Mouse (Mus musculus) forebrain, embryonic 12.5 days (tissue): ENCODE data around the gene Naa15. TPM values are rescaled to one million over a fixed set of nuclear protein-coding genes. Genes with fewer than 3 reads are reported as not detected.

Experiments used
- ATAC-seq: fragments of 200-750 bp; cut with Nextera tagmentation; 2 replicates; pipeline ENCODE4 v1.8.0; 2017; ENCODE audit warnings: moderate TSS enrichment; ENCODE audit not compliant: low FRiP score
- H3K27ac ChIP-seq: fragments of 300-500 bp; sonication (generic); 2 replicates; pipeline ENCODE4 v1.5.1; 2016; ENCODE audit warnings: mild to moderate bottlenecking
- H3K27me3 ChIP-seq: fragments of 300-500 bp; sonication (generic); 2 replicates; pipeline ENCODE4 v1.6.1; 2016; ENCODE audit warnings: mild to moderate bottlenecking
- H3K36me3 ChIP-seq: fragments of 300-500 bp; sonication (generic); replicated peaks from 2 replicates; pipeline ENCODE4 v1.6.1; 2016; ENCODE audit warnings: mild to moderate bottlenecking
- H3K4me1 ChIP-seq: fragments of 300-500 bp; sonication (generic); 2 replicates; pipeline ENCODE4 v1.6.1; 2016
- H3K4me2 ChIP-seq: fragments of 300-500 bp; sonication (generic); 2 replicates; pipeline ENCODE4 v1.6.1; 2016; ENCODE audit warnings: mild to moderate bottlenecking, moderate library complexity
- H3K4me3 ChIP-seq: fragments of 300-500 bp; sonication (generic); replicated peaks from 2 replicates; pipeline ENCODE4 v1.5.1; 2016; ENCODE audit warnings: mild to moderate bottlenecking
- H3K9ac ChIP-seq: fragments of 300-500 bp; sonication (generic); 2 replicates; pipeline ENCODE4 v1.6.1; 2016; ENCODE audit warnings: mild to moderate bottlenecking
- H3K9me3 ChIP-seq: fragments of 300-500 bp; sonication (generic); 2 replicates; pipeline ENCODE4 v1.6.1; 2016
- WGBS: fragments of 180-500 bp; shearing (Covaris S2); methylation state at CpG from one replicate; pipeline ENCODE4 v1.1.7; 2016; 5-methylcytosine and 5-hydroxymethylcytosine counted together
- polyA plus RNA-seq: library from polyadenylated mRNA; unstranded; fragments of >200 nt; fragmentation: Nextera tagmentation; extraction: Ambion mirVana; gene quantifications from 2 replicates; pipeline ENCODE4 v1.2.1, GENCODE M21; 2016

Gene Naa15
- polyA plus RNA-seq, 1 experiment from 2014 or later: 75.9 TPM

GRCm38 (mm10) chr3:51498659-51499058 lies 83.7 kb downstream of the Naa15 start:
- WGBS: 83% methylated on average over 5 of the region's 5 CpGs
- H3K9me3 ChIP-seq: no peaks in the 10 kb centered on the region
- H3K27ac ChIP-seq: no peak overlapping the region
- peaks cover 4% of the 10 kb centered on the region for H3K36me3 ChIP-seq
- H3K4me2 ChIP-seq: no peak overlapping the region
- no peak overlapping the region for H3K9ac ChIP-seq
- ATAC-seq: no peak
- no peaks in the 10 kb centered on the region for H3K4me1 ChIP-seq
- no peak overlapping the region for H3K4me3 ChIP-seq
- no peaks in the 10 kb centered on the region for H3K27me3 ChIP-seq

- Histone ChIP-seq H3K9ac (no peak overlapping the region), H3K9me3 (no peaks in the 10 kb centered on the region), H3K4me2 (no peak overlapping the region), H3K27me3 (no peaks in the 10 kb centered on the region), H3K36me3 (no peaks in the 10 kb centered on the region), H3K4me1 (peaks cover 4% of the 10 kb centered on the region; the same call in 1 of the 2 replicates), H3K27ac (no peak overlapping the region), H3K4me3 (no peak overlapping the region)
- 92% methylated on average over 4 of the region's 4 CpGs for WGBS
- ATAC-seq: no peak
These were observed 84.9 kb downstream of the Naa15 start for GRCm38 (mm10) chr3:51499876-51500275.

- Histone ChIP-seq H3K4me3 (no peak overlapping the region), H3K27ac (no peak overlapping the region)
These were observed 89.5 kb downstream of the Naa15 start for GRCm38 (mm10) chr3:51504385-51504952.

GRCm38 (mm10) chr3:51505465-51505864 lies 90.5 kb downstream of the Naa15 start:
- Histone ChIP-seq H3K27ac (no peak overlapping the region), H3K9ac (no peak overlapping the region), H3K4me1 (peaks cover 7% of the 10 kb centered on the region; the same call in 1 of the 2 replicates), H3K4me2 (no peak overlapping the region), H3K27me3 (no peaks in the 10 kb centered on the region), H3K36me3 (no peaks in the 10 kb centered on the region), H3K9me3 (no peaks in the 10 kb centered on the region), H3K4me3 (no peak overlapping the region)
- no peak for ATAC-seq
- 76% methylated on average over 19 of the region's 19 CpGs for WGBS

More at GRCm38 (mm10) chr3:51504385-51504952, 89.5 kb downstream of the Naa15 start:
- Histone ChIP-seq H3K36me3 (no peaks in the 10 kb centered on the region), H3K9ac (no peak overlapping the region), H3K4me2 (no peak overlapping the region), H3K4me1 (peaks cover 7% of the 10 kb centered on the region; the same call in 1 of the 2 replicates), H3K9me3 (no peaks in the 10 kb centered on the region), H3K27me3 (no peaks in the 10 kb centered on the region)
- 44% methylated on average over 11 of the region's 11 CpGs for WGBS
- ATAC-seq: no peak

GRCm38 (mm10) chr3:51510903-51511302 lies 96.0 kb downstream of the Naa15 start:
- no peak overlapping the region for H3K27ac ChIP-seq
- WGBS: 34% methylated on average over 8 of the region's 8 CpGs
- ATAC-seq: no peak; the same call in 1 of the 2 replicates

GRCm38 (mm10) chr3:51511983-51512382 lies 97.0 kb downstream of the Naa15 start:
- H3K9ac ChIP-seq: no peak overlapping the region
- H3K9me3 ChIP-seq: no peaks in the 10 kb centered on the region
- H3K4me2 ChIP-seq: no peak overlapping the region
- ATAC-seq: no peak
- no peak overlapping the region for H3K27ac ChIP-seq
- H3K4me3 ChIP-seq: no peak overlapping the region
- WGBS: 94% methylated on average over 5 of the region's 5 CpGs
- no peaks in the 10 kb centered on the region for H3K36me3 ChIP-seq
- no peaks in the 10 kb centered on the region for H3K27me3 ChIP-seq
- H3K4me1 ChIP-seq: no peaks in the 10 kb centered on the region

More at GRCm38 (mm10) chr3:51510903-51511302, 96.0 kb downstream of the Naa15 start:
- Histone ChIP-seq H3K4me1 (no peaks in the 10 kb centered on the region), H3K4me2 (no peak overlapping the region), H3K36me3 (no peaks in the 10 kb centered on the region), H3K4me3 (no peak overlapping the region), H3K9ac (no peak overlapping the region), H3K27me3 (no peaks in the 10 kb centered on the region), H3K9me3 (no peaks in the 10 kb centered on the region)

- peaks cover 38% of the 10 kb centered on the region for H3K36me3 ChIP-seq
- H3K4me1 ChIP-seq: peaks cover 3% of the 10 kb centered on the region; the same call in 1 of the 2 replicates
- no peaks in the 10 kb centered on the region for H3K9me3 ChIP-seq
- no peak overlapping the region for H3K27ac ChIP-seq
- H3K4me3 ChIP-seq: no peak overlapping the region
- H3K4me2 ChIP-seq: no peak overlapping the region
- ATAC-seq: no peak
- H3K27me3 ChIP-seq: no peaks in the 10 kb centered on the region
- no peak overlapping the region for H3K9ac ChIP-seq
- 70% methylated on average over 4 of the region's 4 CpGs for whole genome bisulfite sequencing
These were observed 102.5 kb downstream of the Naa15 start for GRCm38 (mm10) chr3:51517467-51517866.

- Histone ChIP-seq H3K4me3 (no peak overlapping the region), H3K4me1 (peaks cover 3% of the 10 kb centered on the region; the same call in 1 of the 2 replicates), H3K27me3 (no peaks in the 10 kb centered on the region), H3K9ac (no peak overlapping the region; the same call in 1 of the 2 replicates), H3K36me3 (peaks cover 44% of the 10 kb centered on the region), H3K9me3 (no peaks in the 10 kb centered on the region), H3K27ac (no peak overlapping the region), H3K4me2 (no peak overlapping the region)
- ATAC-seq: no peak
- 78% methylated on average over 12 of the region's 12 CpGs for WGBS
These were observed 103.2 kb downstream of the Naa15 start for GRCm38 (mm10) chr3:51517878-51518762.

- no peak overlapping the region for H3K4me2 ChIP-seq
- peaks cover 3% of the 10 kb centered on the region; the same call in 1 of the 2 replicates for H3K4me1 ChIP-seq
- H3K9ac ChIP-seq: no peak overlapping the region; the same call in 1 of the 2 replicates
- no peak overlapping the region for H3K4me3 ChIP-seq
- H3K36me3 ChIP-seq: peaks cover 50% of the 10 kb centered on the region
- no peaks in the 10 kb centered on the region for H3K27me3 ChIP-seq
- H3K9me3 ChIP-seq: no peaks in the 10 kb centered on the region
- ATAC-seq: no peak
- WGBS: 72% methylated on average over 8 of the region's 8 CpGs
- H3K27ac ChIP-seq: no peak overlapping the region
These were observed 103.8 kb downstream of the Naa15 start for GRCm38 (mm10) chr3:51518763-51519121.

GRCm38 (mm10) chr3:51521262-51521661 lies 106.3 kb downstream of the Naa15 start:
- H3K4me2 ChIP-seq: no peak overlapping the region
- H3K9me3 ChIP-seq: no peaks in the 10 kb centered on the region
- H3K36me3 ChIP-seq: peaks cover 76% of the 10 kb centered on the region
- H3K4me1 ChIP-seq: peaks cover 3% of the 10 kb centered on the region; the same call in 1 of the 2 replicates
- no peaks in the 10 kb centered on the region for H3K27me3 ChIP-seq
- 93% methylated on average over 14 of the region's 14 CpGs for WGBS
- H3K27ac ChIP-seq: no peak overlapping the region
- no peak overlapping the region for H3K4me3 ChIP-seq
- no peak for ATAC-seq
- H3K9ac ChIP-seq: no peak overlapping the region

- no peak overlapping the region for H3K27ac ChIP-seq
- no peak overlapping the region for H3K4me2 ChIP-seq
- no peak overlapping the region for H3K4me3 ChIP-seq
- no peak overlapping the region for H3K9ac ChIP-seq
- no peak for ATAC-seq
- H3K4me1 ChIP-seq: no peaks in the 10 kb centered on the region
- WGBS: 89% methylated on average over 16 of the region's 16 CpGs
- no peaks in the 10 kb centered on the region for H3K9me3 ChIP-seq
- H3K36me3 ChIP-seq: peaks cover 96% of the 10 kb centered on the region
- H3K27me3 ChIP-seq: no peaks in the 10 kb centered on the region
These were observed 110.3 kb downstream of the Naa15 start for GRCm38 (mm10) chr3:51525186-51525785.
